Mouse (Mus musculus): ENCODE results near the gene Magt1. TPM values are rescaled to one million over a fixed set of nuclear protein-coding genes. Genes with fewer than 3 reads are reported as not detected.
"Not testable (repeated sequence)": the region's sequence is repeated elsewhere in the genome, so short reads cannot be mapped to it uniquely, and the experiment has no call there.

The Magt1 gene
- total and polyA plus RNA-seq, 2 experiments from 2014 or later, result 14.5 to 23.6 TPM

DNA sequence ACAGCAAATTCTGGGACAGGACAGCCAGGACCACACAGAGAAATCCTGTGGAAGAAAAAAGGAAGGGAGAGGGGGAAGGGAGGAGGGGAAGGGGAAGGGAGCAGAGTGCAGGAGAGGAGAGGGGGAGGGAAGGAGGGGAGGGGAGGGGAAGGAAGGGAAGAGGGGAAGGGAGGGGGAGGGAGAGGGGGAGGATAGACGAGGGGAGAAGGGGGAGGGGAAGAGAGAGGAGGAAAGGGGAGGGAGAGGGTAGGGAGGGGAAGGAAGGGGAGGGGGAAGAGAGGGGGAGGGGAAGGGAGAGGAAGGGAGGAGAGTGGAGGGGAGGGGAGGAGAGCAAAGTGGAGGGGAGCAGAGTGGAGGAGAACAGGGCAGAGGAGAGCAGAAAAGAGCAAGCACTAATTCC lies 87.8 kb downstream of the Magt1 start:
- no peak for ATAC-seq (ENCODE audit: low FRiP score)

DNA sequence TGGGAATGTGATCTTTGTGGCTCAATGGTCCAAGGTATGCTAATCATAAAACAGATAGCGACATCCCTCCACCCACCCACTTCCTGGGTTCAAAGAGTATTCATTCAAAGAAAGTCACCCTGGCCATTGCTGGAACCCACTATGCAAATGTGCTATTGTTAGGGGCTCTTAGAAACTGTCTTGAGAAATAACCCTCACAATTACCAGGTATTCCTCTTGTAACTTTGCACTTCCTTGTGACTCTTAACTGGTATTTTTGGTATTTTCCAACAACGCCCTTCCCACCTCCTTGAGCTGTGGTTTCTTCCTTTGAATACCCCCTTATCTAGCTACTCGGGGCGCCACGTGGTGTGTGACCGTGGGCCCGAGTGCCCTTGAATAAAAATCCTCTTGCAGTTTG lies 88.7 kb downstream of the Magt1 start:
- not testable (repeated sequence) for H3K4me1 ChIP-seq (ENCODE audit: insufficient read depth, low read length); H3K27me3 ChIP-seq (ENCODE audit: insufficient read depth, low read length); H3K27ac ChIP-seq (ENCODE audit: low read depth, low read length); H3K9ac ChIP-seq (replicated peaks; ENCODE audit: low read length, poor library complexity, severe bottlenecking); H3K9me3 ChIP-seq (ENCODE audit: low read length); ATAC-seq (ENCODE audit: low FRiP score); DNase-seq (ENCODE audit: low spot score); H3K36me3 ChIP-seq (ENCODE audit: insufficient read depth, low read length); H3K4me2 ChIP-seq (ENCODE audit: low read depth, low read length, poor library complexity, severe bottlenecking); H3K4me3 ChIP-seq (ENCODE audit: low read depth, low read length)
- WGBS, result 92% methylated on average over 7 of the region's 7 CpGs

More for the DNA sequence above, 87.8 kb downstream of the Magt1 start:
- TF ChIP-seq CTCF (IDR thresholded peaks at IDR 0.05), result no peak
- Histone ChIP-seq H3K4me3 (ENCODE audit: low read depth, low read length) (no peak overlapping the region), H3K4me2 (ENCODE audit: low read depth, low read length, poor library complexity, severe bottlenecking) (no peak overlapping the region), H3K36me3 (ENCODE audit: insufficient read depth, low read length) (no peaks in the 10 kb centered on the region), H3K9me3 (ENCODE audit: low read length) (no peaks in the 10 kb centered on the region), H3K27ac (ENCODE audit: low read depth, low read length) (no peak overlapping the region), H3K27me3 (ENCODE audit: insufficient read depth, low read length) (no peaks in the 10 kb centered on the region), H3K4me1 (ENCODE audit: insufficient read depth, low read length) (no peaks in the 10 kb centered on the region), H3K9ac (replicated peaks; ENCODE audit: low read length, poor library complexity, severe bottlenecking) (no peak overlapping the region)
- 100% methylated on average over 1 of the region's 1 CpGs for WGBS
- DNase-seq (ENCODE audit: low spot score), result no peak

- no peaks in the 10 kb centered on the region for H3K27me3 ChIP-seq (ENCODE audit: insufficient read depth, low read length)
- WGBS, result 96% methylated on average over 2 of the region's 2 CpGs
- TF ChIP-seq CTCF (IDR thresholded peaks at IDR 0.05), result peak; percentile 38
- H3K4me2 ChIP-seq (ENCODE audit: low read depth, low read length, poor library complexity, severe bottlenecking), result no peak overlapping the region
- no peak overlapping the region for H3K27ac ChIP-seq (ENCODE audit: low read depth, low read length)
- no peak overlapping the region for H3K4me3 ChIP-seq (ENCODE audit: low read depth, low read length)
- H3K36me3 ChIP-seq (ENCODE audit: insufficient read depth, low read length), result no peaks in the 10 kb centered on the region
- no peaks in the 10 kb centered on the region for H3K4me1 ChIP-seq (ENCODE audit: insufficient read depth, low read length)
- no peaks in the 10 kb centered on the region for H3K9me3 ChIP-seq (ENCODE audit: low read length)
- no peak for DNase-seq (ENCODE audit: low spot score)
- no peak overlapping the region for H3K9ac ChIP-seq (replicated peaks; ENCODE audit: low read length, poor library complexity, severe bottlenecking)
- no peak for ATAC-seq (ENCODE audit: low FRiP score)
Observed at GRCm38 (mm10) chrX:105921421-105921820, 90.3 kb downstream of the Magt1 start.

Other genes with a start within 250 kb of the Magt1 start
- gene Fgf16, start 247.6 kb downstream of the Magt1 start, total RNA-seq (2014; rRNA removed), result not detected in 2 replicates
- 0.12 and 0.20 TPM in 2 replicates for gene Fgf16, start 247.6 kb downstream of the Magt1 start, polyA plus RNA-seq (2015; fragmentation: Nextera tagmentation; extraction: Ambion mirVana)
- gene Atrx, start 82.5 kb downstream of the Magt1 start, total RNA-seq (2014; rRNA removed), result 295 and 343 TPM in 2 replicates
- gene Atrx, start 82.5 kb downstream of the Magt1 start, polyA plus RNA-seq (2015; fragmentation: Nextera tagmentation; extraction: Ambion mirVana), result 203 and 238 TPM in 2 replicates
- gene Cox7b, start 3.8 kb upstream of the Magt1 start, total RNA-seq (2014; rRNA removed), result 205 and 219 TPM in 2 replicates
- gene Cox7b, start 3.8 kb upstream of the Magt1 start, polyA plus RNA-seq (2015; fragmentation: Nextera tagmentation; extraction: Ambion mirVana), result 481 and 513 TPM in 2 replicates
- gene Atp7a, start 15.4 kb upstream of the Magt1 start, total RNA-seq (2014; rRNA removed), result 10.0 and 12.2 TPM in 2 replicates
- 6.8 and 7.0 TPM in 2 replicates for gene Atp7a, start 15.4 kb upstream of the Magt1 start, polyA plus RNA-seq (2015; fragmentation: Nextera tagmentation; extraction: Ambion mirVana)
- gene Tlr13, start 131.3 kb upstream of the Magt1 start, total RNA-seq (2014; rRNA removed), result 0.71 and 1.0 TPM in 2 replicates
- 0.33 and 0.35 TPM in 2 replicates for gene Tlr13, start 131.3 kb upstream of the Magt1 start, polyA plus RNA-seq (2015; fragmentation: Nextera tagmentation; extraction: Ambion mirVana)
- gene Pgk1, start 175.2 kb upstream of the Magt1 start, total RNA-seq (2014; rRNA removed), result 201 and 259 TPM in 2 replicates
- gene Pgk1, start 175.2 kb upstream of the Magt1 start, polyA plus RNA-seq (2015; fragmentation: Nextera tagmentation; extraction: Ambion mirVana), result 253 and 272 TPM in 2 replicates
- gene Taf9b, start 209.3 kb upstream of the Magt1 start, total RNA-seq (2014; rRNA removed), result 17.5 and 23.2 TPM in 2 replicates
- 23.1 and 24.5 TPM in 2 replicates for gene Taf9b, start 209.3 kb upstream of the Magt1 start, polyA plus RNA-seq (2015; fragmentation: Nextera tagmentation; extraction: Ambion mirVana)
- gene Fnd3c2, start 243.5 kb upstream of the Magt1 start, total RNA-seq (2014; rRNA removed), result not detected in 2 replicates
- gene Fnd3c2, start 243.5 kb upstream of the Magt1 start, polyA plus RNA-seq (2015; fragmentation: Nextera tagmentation; extraction: Ambion mirVana), result not detected in 2 replicates

All from midbrain, postnatal 0 days (tissue).